Mouse (Mus musculus): ENCODE measurements around the gene Knl1.
"Not testable (repeated sequence)": the region's sequence is repeated elsewhere in the genome, so short reads cannot be mapped to it uniquely, and the experiment has no call there.

Knl1 gene

DNA sequence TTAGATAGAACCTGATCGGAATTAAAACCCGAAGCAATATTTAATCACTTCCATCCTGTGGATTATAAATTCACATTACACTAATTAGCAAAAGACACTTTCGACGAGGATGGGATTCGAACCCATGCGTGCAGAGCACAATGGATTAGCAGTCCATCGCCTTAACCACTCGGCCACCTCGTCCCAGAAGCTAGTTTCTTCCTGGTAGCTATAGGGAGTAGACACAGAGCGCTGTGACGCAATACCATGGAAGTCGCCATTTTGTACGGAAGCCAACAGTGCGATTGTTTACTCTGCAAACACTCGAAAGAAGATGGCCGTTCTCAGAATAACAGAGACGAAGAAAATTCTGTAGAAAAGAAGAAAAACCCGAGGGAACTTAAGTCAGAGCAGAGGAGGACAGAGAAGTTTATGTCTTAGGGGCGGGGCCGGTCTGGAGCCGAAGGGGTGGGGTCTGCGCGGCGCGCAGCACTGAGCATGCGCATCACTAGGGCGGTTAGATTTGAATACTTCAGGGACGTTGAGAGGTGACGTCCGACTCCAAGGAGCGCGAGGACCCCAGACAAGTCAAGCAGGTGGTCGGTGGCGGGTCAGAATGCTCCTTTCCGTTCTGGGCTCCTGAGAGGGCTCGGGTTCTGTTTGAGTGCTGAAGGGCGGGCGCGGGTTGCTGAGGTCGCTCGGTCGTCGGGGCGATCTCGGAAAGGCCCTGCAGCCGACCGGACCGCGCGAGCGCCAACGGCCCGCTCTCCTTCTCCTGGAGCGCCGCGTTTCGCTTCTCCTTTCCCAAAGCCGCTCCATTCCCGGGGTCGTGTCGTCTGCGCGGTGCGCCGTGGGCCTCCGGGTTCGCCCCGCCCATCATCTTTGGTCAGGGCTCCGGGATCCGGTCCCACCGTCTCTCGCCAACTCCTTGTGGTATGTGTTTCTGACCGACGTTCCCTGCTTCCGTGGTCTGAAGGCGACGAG is at the start of gene Knl1:
Gene Knl1, plus strand, starts transcription at position 471 of the 963 bp plus-strand sequence.
- DNase-seq (ENCODE audit: low read depth, low spot score) = peak; percentile 95

GRCm38 (mm10) chr2:118998115-118998866 is 48.6 kb upstream of the Knl1 start:
- peak; percentile 43 for DNase-seq (ENCODE audit: low read depth, low spot score)

- peak; percentile 68 for DNase-seq (ENCODE audit: low read depth, low spot score)
Measured at GRCm38 (mm10) chr2:118999025-118999639, 47.8 kb upstream of the Knl1 start.

GRCm38 (mm10) chr2:119006886-119007285 is 40.0 kb upstream of the Knl1 start:
- DNase-seq (ENCODE audit: low read depth, low spot score) = no peak

DNA sequence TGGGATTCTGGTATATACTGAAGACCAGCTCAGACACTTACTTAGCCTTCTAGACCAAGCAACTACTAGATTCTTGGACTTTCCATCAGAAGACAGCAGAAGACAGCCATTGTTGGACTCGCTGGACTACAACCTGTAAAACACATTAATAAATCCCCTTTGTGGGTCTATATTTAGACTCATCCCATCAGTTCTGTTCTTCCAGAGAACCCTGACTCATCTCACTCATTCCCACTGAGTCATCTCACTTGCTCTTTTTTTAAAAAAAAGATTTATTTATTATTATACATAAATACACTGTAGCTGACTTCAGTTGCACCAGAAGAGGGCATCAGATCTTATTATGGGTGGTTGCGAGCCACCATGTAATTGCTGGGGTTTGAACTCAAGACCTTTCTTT is 37.5 kb upstream of the Knl1 start:
- no peak for DNase-seq (ENCODE audit: low read depth, low spot score)

DNA sequence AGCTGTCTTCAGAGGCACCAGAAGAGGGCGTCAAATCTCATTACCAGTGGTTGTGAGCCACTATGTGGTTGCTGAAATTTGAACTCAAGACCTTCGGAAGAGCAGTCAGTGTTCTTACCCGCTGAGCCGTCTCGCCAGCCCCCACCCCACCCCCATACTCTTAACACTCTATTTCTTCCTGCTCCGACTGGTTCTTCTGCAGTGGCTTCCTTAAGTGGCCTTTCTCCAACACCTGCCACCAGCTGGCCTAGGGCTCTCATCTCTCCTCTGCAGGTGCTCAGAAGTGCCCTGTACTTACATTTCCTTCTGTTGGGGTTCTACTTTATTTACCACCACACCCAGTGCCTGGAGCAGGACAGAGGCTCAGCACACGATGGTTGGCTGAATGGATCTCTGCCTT is 31.9 kb upstream of the Knl1 start:
- DNase-seq (ENCODE audit: low read depth, low spot score) = no peak

DNA sequence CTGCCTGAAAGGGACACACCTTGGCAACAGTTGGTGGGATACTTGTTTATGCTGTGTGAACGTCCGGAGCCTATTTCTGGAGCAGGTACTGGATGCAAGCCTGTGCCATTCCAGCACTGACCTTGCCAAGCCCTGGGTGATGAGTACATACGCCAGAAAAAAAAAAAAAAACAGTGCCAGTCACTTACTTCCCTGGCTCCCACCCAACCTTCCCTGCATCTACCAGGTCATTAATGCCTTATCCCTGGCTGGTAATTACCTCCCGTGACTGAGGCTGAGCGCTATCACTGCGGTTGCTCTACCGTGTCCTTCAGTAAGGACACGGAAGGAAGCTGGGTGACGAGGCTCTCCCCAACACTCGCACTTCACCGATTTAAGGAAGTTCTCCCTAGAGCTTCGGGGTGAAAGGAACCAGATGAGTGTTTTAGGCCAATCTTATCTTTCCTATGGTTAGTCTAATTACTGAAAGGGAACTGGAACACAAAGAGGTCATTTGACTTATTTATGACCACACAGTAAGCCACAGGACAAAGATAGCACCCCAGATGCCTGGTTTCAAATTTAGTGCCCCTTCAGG is 31.2 kb upstream of the Knl1 start:
- no peak for DNase-seq (ENCODE audit: low read depth, low spot score)

DNA sequence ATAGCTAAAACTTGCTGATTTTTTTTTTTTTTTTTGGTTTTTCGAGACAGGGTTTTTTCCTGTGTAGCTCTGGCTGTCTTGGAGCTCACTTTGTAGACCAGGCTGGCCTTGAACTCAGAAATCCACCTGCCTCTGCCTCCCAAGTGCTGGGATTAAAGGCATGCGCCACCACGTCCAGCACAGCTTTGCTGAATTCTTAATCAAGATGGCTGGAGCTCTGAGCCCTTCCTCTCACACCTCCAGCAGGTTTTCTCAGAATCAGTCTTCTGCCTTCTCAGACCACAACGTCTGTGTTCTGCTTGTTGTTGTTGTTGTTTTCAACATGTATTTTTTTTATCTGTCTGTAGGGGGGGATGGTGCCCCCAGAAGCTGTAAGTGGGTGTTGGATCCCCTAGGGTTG is 30.6 kb upstream of the Knl1 start:
- not testable (repeated sequence) for DNase-seq (ENCODE audit: low read depth, low spot score)

DNA sequence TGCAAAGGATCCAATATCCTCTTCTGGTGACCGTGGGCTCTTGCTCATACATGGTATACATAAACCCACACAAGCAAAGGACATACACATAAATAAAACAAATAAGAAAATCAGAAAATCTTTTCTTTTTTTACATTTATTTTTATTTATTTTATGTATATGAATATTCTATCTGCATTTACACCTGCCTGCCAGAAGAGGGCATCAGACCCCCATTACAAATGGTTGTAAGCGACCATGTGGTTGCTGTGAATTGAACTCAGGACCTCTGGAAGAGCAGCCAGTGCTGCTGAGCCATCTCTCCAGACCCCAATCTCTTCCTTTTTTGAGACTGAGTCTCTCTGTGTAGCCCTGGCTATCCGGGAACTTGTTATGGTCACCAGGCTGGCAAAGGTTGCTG is 29.3 kb upstream of the Knl1 start:
- no peak for DNase-seq (ENCODE audit: low read depth, low spot score)

- no peak for DNase-seq (ENCODE audit: low read depth, low spot score)
Measured at GRCm38 (mm10) chr2:119018391-119019122, 28.4 kb upstream of the Knl1 start.

DNA sequence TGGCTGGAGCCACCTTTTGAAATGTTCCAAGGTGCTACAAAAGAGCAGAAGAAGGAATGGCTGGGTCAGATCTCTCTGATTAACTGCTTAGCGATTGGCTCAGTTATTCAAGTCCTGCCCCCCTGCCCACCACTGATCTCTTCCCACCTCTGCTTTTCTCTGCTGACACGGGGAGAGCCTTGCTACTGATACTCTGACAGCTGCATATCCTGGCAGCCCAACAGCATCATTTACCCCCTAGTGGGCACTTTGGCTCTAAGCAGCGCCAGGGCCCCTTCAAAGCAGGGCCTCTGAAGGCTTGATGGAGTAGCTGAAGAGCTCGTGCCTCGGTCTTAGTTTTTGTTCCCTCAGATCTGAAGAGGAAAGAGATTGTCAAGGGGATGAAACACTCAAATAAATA is 27.8 kb upstream of the Knl1 start:
- peak; percentile 60 for DNase-seq (ENCODE audit: low read depth, low spot score)

- no peak for DNase-seq (ENCODE audit: low read depth, low spot score)
Measured at GRCm38 (mm10) chr2:119019538-119019937, 27.4 kb upstream of the Knl1 start.

- no peak for DNase-seq (ENCODE audit: low read depth, low spot score)
Measured at GRCm38 (mm10) chr2:119023154-119023660, 23.7 kb upstream of the Knl1 start.

- DNase-seq (ENCODE audit: low read depth, low spot score) = no peak
Measured at GRCm38 (mm10) chr2:119024536-119025238, 22.2 kb upstream of the Knl1 start.

DNA sequence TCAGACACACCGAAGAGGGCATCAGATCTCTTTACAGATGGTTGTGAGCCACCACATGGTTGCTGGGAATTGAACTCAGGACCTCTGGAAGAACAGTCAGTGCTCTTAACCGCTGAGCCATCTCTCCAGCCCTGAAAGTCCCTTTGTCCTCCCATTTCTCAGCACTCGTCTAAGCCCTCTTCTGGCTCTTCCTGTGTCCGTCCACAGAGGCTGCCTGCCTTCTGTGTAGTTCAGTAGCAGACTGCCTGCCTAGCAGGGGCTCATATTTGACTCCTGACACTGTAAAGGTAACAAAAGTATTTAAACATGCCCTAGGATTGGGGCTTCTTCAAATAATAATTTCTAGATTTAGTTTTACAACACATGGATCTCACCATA is 21.7 kb upstream of the Knl1 start:
- no peak for DNase-seq (ENCODE audit: low read depth, low spot score)

- DNase-seq (ENCODE audit: low read depth, low spot score) = no peak
Measured at GRCm38 (mm10) chr2:119026951-119027350, 20.0 kb upstream of the Knl1 start.

DNA sequence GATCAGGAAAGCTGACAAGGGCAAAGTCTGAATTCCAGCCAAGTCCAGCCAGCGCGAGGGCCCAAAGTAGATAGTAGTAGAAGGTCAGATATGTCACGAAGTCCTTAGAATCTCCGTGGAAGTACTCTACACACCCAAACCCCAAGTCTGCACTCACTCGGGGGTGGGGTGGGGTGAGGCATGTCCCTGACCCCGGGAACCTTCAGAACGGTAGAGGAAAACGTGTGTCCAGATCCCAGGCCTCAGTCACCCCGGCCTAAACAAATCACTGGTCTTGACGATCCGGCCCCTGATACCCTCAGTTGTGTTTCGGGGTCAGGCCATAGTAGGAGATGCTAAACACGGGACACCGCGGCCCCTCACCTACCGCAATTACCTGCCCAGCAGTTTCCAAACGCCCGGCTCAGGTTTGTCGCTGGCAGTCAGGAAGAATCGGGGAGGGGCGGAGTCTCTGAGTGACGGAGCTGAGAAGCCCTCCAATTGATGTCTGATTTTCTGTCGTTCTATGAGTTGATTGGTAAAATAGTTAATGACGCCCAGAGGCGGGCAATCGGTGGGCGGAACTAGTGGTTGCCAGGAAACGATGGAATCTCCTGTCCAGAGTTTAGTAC is 17.9 kb upstream of the Knl1 start, which contains the start of gene Ccdc32:
Gene Ccdc32, minus strand, starts transcription at position 453 of the 611 bp plus-strand sequence.
- DNase-seq (ENCODE audit: low read depth, low spot score) = peak; percentile 97

GRCm38 (mm10) chr2:119032191-119032590 is 14.7 kb upstream of the Knl1 start:
- no peak for DNase-seq (ENCODE audit: low read depth, low spot score)

- DNase-seq (ENCODE audit: low read depth, low spot score) = peak; percentile 98
Measured at GRCm38 (mm10) chr2:119034656-119035396, 12.1 kb upstream of the Knl1 start, which contains the start of gene Rpusd2. Gene Rpusd2 (plus strand): TSS chr2:119034790.

All from R1 (cell line).